Mouse (Mus musculus): ENCODE results near the gene Gm49322. TPM values are rescaled to one million over a fixed set of nuclear protein-coding genes. Genes with fewer than 3 reads are reported as not detected.

Gm49322 gene
- total RNA-seq, 2 experiments from 2014 or later, result 0.45 to 1.2 TPM

DNA sequence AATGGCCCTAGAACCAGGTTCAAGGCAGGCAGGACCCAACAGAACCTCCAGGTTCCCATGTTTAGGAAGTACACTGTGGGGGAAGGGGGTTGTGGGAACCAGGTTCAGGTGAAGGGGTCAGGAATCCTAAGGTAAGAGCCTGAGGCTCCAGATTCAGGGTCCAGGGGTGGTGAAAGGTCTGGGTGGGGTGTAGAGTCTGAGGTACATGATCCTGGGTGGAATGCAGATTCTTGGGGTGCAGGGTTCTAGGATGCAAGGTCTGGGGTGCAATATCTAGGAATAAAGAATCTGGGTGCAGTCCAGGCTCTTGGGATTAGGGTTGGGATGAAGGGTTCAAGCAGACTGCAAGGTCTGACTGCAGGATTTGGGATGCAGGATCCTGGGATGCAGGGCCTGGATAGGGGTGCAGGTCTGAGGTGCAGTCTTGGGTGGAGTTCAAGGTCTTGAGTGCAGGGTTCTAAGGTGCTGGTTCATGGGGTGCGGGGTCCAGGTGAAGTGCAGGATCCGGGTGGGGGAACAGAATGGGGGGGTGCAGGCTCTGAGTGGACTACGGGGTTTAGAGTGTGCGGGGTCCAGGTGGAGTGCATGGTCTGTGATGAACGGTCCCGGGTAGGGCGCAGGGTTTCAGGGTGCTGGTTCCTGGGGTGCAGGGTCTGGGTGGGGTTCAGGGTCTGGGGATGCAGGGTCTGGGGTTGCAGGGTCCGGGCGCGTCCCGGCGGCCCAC lies 49.7 kb downstream of the Gm49322 start:
- DNase-seq, result no peak

DNA sequence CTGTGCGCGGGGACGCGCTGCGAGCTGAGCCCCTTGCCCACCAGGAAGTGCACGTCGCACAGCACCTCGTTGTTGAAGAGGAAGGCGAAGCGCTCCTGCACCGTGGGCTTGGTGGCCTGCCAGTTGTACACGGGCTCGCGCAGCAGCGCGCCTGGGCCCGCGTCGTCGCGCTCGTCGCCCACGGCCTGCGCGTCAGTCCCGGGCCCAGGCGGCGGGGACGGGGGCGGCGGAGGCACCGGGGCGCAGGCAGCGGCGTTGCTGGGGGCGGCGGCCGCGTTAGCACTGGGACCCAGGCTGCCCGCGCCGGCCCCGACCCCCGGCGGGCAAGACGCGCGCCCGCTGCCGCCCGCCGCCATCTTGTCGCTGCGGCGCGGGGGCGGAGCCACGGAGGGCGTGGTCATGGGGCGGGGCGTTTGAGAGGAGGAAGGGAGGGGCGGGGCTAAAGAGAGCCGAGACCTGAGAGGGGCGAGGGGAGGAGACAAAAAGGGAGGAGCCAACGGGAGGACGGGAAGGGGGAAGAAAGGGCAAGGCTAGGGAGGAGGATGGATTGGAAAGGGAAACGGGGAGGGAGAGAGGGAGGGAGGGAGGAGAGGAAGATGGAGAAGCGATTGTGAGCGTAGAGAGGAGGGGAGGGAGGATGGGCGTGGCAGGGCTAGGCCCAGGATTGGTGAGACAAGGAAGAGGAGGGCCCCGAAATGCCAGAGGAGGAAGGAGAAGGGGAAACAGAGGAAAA lies 50.5 kb downstream of the Gm49322 start:
- peak; percentile 99 for DNase-seq

DNA sequence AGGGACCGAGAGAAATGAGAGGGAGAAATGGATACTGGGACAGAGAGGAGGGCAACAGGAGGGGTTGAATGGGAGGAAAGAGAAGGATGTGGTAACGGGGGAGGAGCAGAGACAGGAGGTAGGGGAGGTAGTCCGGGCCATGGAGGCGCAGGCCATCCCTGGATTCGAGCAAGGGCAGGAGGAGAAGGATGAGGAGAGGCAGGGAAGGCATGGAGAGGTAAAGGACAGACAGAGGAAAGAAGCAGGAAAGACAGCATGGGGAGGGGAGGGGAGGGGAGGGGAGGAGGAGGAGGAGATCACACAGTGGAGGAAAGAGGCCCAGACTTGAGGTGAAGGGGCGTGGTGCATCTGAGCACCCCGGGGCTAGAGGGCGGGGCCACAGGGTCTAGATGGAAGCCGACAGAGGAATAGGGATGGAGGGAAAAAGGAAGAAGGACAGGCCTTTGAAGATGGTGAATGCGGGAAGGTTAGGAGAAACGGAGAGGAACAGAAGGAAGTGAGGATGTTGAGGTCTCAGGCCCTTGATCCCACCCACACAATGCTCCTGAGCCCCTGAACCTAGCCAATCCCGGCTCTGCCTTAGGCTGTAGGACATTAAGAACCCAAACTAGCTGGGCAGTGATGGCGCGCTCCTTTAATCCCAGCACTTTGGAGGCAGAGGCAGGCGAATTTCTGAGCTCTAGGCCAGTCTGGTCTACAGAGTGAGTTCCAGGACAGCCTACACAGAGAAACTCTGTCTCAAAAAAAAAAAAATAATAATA lies 51.2 kb downstream of the Gm49322 start, which contains the start of gene Btbd2:
Gene Btbd2, minus strand, starts transcription at position 209 of the 761 bp plus-strand sequence.
- DNase-seq, result no peak

DNA sequence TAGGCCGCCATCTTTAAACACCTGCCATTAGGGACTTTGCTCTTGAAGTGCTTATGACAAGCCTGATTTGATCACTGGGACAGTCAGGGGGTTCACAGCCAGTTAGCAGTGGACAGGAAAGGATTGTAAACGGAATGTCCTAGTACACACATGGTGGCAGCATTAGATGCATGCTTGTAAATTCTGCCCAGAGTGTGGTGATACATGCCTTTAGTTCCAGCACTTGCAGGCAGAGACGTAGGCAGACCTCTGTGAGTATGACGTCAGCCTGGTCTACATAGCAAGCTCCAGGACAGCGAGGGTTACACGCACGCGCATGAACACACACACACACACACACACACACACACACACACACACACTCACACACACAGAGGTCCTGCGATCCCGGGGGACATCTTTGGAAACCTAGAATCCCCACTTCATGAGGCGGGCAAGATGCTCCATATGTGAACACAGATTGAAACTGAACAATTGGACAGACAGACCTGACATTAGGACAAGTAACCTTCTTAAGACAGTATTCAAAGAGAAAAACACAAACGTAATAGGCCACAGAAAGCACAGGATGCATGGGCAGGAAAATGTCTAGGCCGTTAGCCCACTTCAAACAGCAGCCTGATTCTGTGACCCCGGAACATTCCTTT lies 52.5 kb downstream of the Gm49322 start:
- no peak for DNase-seq

DNA sequence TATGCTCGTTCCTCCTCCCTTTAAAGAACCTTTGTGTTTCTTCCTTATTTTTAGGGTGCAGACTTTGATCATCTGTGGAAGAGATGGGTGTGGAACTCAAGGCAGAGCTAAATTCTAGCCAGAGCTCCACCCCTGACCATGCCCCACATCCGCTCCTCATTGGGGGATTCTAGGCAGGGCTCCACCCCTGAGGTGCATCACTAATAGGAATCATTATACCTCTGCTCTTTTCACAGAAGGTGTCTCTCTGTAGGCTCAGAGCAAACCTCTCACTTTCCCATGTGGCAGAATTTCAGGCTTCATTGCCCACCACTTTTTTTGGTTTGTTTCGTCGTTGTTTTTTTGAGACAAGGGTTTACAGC lies 53.0 kb downstream of the Gm49322 start:
- DNase-seq, result no peak

DNA sequence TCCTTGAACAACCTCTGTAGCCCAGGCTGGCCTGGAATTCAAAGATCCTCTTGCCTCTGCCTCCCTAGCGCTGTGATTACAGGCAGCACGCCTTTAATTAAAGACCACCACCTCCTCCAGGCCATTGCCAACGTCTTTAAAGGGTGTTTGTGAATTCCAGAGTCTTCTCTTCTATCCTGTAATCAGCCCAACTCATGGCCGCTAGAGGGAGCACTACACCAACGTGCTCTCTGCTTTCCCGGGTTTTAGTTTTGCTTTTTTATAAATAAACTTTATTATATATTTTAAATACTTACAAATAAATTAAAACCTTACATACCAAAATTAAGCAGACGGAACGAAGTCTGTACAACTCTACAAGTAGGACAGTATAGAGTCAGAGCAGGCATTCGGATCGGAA lies 53.4 kb downstream of the Gm49322 start:
- peak; percentile 83 for DNase-seq

DNA sequence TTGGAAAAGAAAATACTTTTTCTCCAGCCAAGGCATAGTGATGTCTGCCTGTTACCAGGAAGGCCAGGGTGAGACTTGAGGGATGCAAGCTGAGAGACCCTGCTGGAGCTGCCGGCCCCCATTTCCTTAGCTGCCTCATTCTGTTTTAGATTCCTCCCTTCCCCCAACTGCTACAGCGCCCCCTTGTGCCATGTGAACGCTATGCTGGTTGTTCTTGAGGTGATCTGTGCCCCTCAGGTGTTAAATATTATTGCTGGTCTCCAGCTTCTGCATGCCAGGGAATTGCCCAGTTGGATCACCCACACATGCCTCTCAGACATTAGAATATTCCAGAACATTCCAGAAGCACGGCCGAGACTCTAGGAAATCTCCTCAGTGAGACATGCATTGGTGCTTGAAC lies 55.3 kb downstream of the Gm49322 start:
- peak; percentile 57 for DNase-seq

DNA sequence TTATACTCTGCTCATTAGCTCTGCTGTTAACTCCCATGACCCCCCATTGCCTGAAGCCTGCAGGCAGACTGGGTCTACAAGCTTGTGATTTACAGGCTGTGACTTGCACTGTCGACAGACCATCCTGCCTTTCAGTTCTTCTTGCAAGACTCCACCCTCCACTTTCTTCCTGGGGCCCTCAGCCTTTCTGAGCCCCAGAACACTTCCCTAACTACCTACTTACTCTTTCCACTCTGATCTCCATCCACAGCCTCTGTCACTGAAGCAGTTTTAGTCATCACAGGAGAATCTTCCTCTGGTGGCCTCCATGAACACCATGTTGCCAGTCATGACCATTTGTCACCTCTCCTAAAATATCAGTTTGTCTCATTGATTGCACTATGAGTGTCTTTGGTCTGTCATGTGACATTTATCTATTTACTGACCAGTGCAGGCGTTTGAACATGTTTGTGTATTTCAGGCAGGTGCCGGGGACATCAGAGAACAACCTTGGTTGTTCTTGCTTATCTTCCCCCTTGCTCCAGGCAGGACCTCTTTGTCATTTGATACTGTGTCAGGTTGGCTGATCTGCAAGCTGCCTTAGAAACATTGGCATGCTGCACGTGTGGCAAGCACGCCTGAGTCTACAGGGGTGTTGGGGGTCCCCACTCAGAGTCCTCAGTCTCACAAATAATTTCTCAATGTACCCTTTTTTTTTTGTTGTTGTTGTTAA lies 57.8 kb downstream of the Gm49322 start:
- no peak for DNase-seq

DNA sequence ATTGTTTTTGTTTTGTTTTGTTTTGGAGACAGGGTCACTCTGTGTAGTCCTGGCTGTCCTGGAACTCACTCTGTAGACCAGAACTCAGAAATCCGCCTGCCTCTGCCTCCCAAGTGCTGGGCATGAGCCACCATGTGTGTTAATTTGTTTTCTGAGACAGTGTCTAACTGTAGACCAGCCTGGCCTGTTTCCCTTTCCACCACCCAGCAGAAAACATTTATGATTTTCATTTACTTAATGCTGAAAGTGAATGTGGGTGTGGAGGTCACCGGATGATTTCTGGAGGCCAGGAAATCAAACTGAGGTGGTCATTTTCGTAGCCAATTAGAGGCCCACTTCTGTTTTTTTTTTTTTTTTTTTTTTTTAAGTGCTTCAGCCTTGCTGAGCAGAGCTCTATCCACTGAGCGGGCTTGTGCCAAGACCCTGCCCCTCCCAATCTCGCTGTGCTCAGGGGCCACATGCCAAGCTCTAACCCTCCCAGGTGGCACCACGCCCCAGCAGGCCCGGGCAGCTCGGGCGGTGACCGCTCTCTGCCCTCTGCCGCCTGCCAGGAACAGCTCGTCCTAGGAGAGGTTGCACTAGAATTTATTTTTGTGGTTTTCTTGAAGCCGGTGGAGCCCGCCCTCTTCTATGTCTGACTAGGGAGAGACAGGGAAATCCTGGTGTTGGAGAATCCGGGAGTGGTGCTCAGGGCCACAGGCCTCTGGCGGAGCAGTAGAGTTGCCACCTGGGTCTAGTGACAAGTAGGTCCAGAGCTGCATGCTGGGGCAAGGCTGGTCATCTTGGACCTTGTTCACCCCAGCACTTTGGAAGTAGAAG lies 58.6 kb downstream of the Gm49322 start:
- peak; percentile 88 for DNase-seq

DNA sequence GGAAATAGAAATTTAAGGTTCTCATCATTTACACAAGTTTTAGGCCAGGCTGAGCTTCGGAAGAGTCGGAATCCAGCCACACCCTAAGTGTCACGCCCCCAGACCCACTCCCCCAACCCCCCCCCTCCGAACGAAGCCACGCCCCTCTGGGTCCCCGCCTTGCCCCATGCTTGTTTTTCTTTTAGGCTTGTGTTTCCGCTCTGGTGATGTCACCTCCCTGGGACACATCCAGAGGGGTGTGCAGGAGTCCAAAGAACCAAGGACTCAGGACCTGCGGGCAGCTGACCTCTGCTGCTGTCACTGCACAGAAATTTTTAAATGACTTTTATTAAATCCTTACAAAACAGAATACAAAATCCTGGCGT lies 59.2 kb downstream of the Gm49322 start:
- peak; percentile 83 for DNase-seq

Small RNA genes lying within 50 kb of the gene (microRNA-seq; reads per million reads assigned to microRNA genes)
- 0 to 0.64 reads per million in 2 experiments for gene Mir6912

Other genes with a start within 250 kb of the Gm49322 start
- not detected for gene Plk5, start 249.6 kb upstream of the Gm49322 start, total RNA-seq (2021)
- 10 to 100 TPM in 1 of 2 experiments, 1 to 10 TPM in 1; 8.9 to 12.2 TPM for gene Mex3d, start 218.4 kb upstream of the Gm49322 start, total RNA-seq (2021)
- 100 to 1,000 TPM; 107 to 120 TPM for gene Mbd3, start 206.5 kb upstream of the Gm49322 start, total RNA-seq (2021)
- 100 to 1,000 TPM; 725 to 806 TPM for gene Uqcr11, start 199.2 kb upstream of the Gm49322 start, total RNA-seq (2021)
- gene Tcf3, start 172.4 kb upstream of the Gm49322 start, total RNA-seq (2021), result 10 to 100 TPM; 33.0 to 43.2 TPM
- gene Onecut3, start 111.2 kb upstream of the Gm49322 start, total RNA-seq (2021), result not detected
- gene Atp8b3, start 66.9 kb upstream of the Gm49322 start, total RNA-seq (2021), result not detected
- 10 to 100 TPM; 13.1 to 16.7 TPM for gene Rexo1, start 44.5 kb upstream of the Gm49322 start, total RNA-seq (2021)
- 1 to 10 TPM; 3.5 to 5.8 TPM for gene Klf16, start 28.7 kb upstream of the Gm49322 start, total RNA-seq (2021)
- gene Abhd17a, start 15.7 kb upstream of the Gm49322 start, total RNA-seq (2021), result 10 to 100 TPM; 69.6 to 73.3 TPM
- gene Scamp4, start 3.1 kb upstream of the Gm49322 start, total RNA-seq (2021), result 10 to 100 TPM; 18.4 to 23.9 TPM
- gene Adat3, start 3.1 kb upstream of the Gm49322 start, total RNA-seq (2021), result 1 to 10 TPM in 1 of 2 experiments, under 1 TPM in 1; 0.99 to 1.3 TPM
- 100 to 1,000 TPM; 121 to 141 TPM for gene Csnk1g2, start 16.8 kb downstream of the Gm49322 start, total RNA-seq (2021)
- 10 to 100 TPM; 39.9 to 40.3 TPM for gene Btbd2, start 51.0 kb downstream of the Gm49322 start, total RNA-seq (2021)
- gene Mknk2, start 72.1 kb downstream of the Gm49322 start, total RNA-seq (2021), result 100 to 1,000 TPM; 142 to 160 TPM
- gene Mob3a, start 96.0 kb downstream of the Gm49322 start, total RNA-seq (2021), result 10 to 100 TPM in 1 of 2 experiments, 1 to 10 TPM in 1; 8.6 to 13.1 TPM
- gene Izumo4, start 96.2 kb downstream of the Gm49322 start, total RNA-seq (2021), result 1 to 10 TPM; 4.3 to 6.1 TPM
- 10 to 100 TPM; 27.7 to 37.1 TPM for gene Ap3d1, start 136.2 kb downstream of the Gm49322 start, total RNA-seq (2021)
- gene Dot1l, start 149.2 kb downstream of the Gm49322 start, total RNA-seq (2021), result 10 to 100 TPM; 25.9 to 46.0 TPM
- 10 to 100 TPM; 31.6 to 41.3 TPM for gene Sf3a2, start 192.2 kb downstream of the Gm49322 start, total RNA-seq (2021)
- gene Plekhj1, start 192.6 kb downstream of the Gm49322 start, total RNA-seq (2021), result 10 to 100 TPM; 26.8 to 30.9 TPM
- gene Amh, start 199.2 kb downstream of the Gm49322 start, total RNA-seq (2021), result under 1 TPM; 0.20 to 0.52 TPM
- gene Jsrp1, start 207.5 kb downstream of the Gm49322 start, total RNA-seq (2021), result 100 to 1,000 TPM; 289 to 339 TPM
- gene Oaz1, start 220.6 kb downstream of the Gm49322 start, total RNA-seq (2021), result 100 to 1,000 TPM; 846 to 935 TPM
- 10 to 100 TPM; 31.9 to 32.9 TPM for gene Lingo3, start 238.0 kb downstream of the Gm49322 start, total RNA-seq (2021)
- 10 to 100 TPM; 36.8 to 42.4 TPM for gene Lsm7, start 249.2 kb downstream of the Gm49322 start, total RNA-seq (2021)
- 10 to 100 TPM; 30.5 to 33.0 TPM for gene Sppl2b, start 249.3 kb downstream of the Gm49322 start, total RNA-seq (2021)